In genomic region chr13:44732442-44732974, GRCm38 (mm10) we compare ENCODE assay signal across 8 mouse cellular contexts. TPM values are rescaled to one million over a fixed set of nuclear protein-coding genes. Genes with fewer than 3 reads are reported as not detected.
DNase-seq lines count a peak whose midpoint lies in the region; ATAC-seq and TF ChIP-seq lines count a peak whose summit lies in the region.

No protein-coding gene starts in this region.

- H3K27ac ChIP-seq in left cerebral cortex, adult 2 months = peak overlapping the region; percentile 99
- H3K27ac ChIP-seq in hindbrain, embryonic 12.5 days = no peak overlapping the region
- 0 out of 2 replicates have a peak overlapping the region, but pooled peaks have one; percentile 15 for H3K27ac ChIP-seq in midbrain, embryonic 15.5 days

- no peak for TF ChIP-seq CTCF in left cerebral cortex, adult 2 months (IDR thresholded peaks at IDR 0.05)

- intact Hi-C loops in left cerebral cortex, adult 2 months (cut with DNase I) = loop anchor here (2.0 to 10.0 kb wide), 6 partner anchors 54 to 870 kb away; no protein-coding TSS in a partner anchor
- intact Hi-C loops in left cerebral cortex, postnatal 36 days (cut with DNase I) = loop anchor here (5.0 to 10.0 kb wide), 5 partner anchors 65 to 870 kb away; no protein-coding TSS in a partner anchor

- DNase-seq in left cerebral cortex, adult 2 months (ENCODE audit: extremely low spot score in 1 of 2, low spot score in 2 of 2) = no peak
- no peak for DNase-seq in left cerebral cortex, postnatal 36 days (ENCODE audit: low spot score in 2 of 2)
- DNase-seq in adipocyte (ENCODE audit: low spot score) = peak; percentile 52
- no peak for DNase-seq in right cerebral cortex, postnatal 10 days (ENCODE audit: low spot score in 2 of 2)
- no peak for DNase-seq in frontal cortex, postnatal 36 days (ENCODE audit: low spot score in 2 of 2)
- DNase-seq in cerebellum, adult 9-10 months = no peak

- ATAC-seq in hindbrain, embryonic 12.5 days (ENCODE audit: low FRiP score) = no peak
- no peak for ATAC-seq in midbrain, embryonic 15.5 days (replicated peaks)

- H3K9ac ChIP-seq in hindbrain, embryonic 12.5 days = peak overlapping the region; percentile 77
- peak overlapping the region; percentile 70 for H3K9ac ChIP-seq in midbrain, embryonic 15.5 days

- no peaks in the 10 kb centered on the region for H3K36me3 ChIP-seq in hindbrain, embryonic 12.5 days
- H3K36me3 ChIP-seq in midbrain, embryonic 15.5 days (replicated peaks) = no peaks in the 10 kb centered on the region

- WGBS in hindbrain, embryonic 12.5 days = under 1% methylated on average over 7 of the region's 7 CpGs
- 0% methylated on average over 7 of the region's 7 CpGs for WGBS in midbrain, embryonic 15.5 days

- H3K4me2 ChIP-seq in hindbrain, embryonic 12.5 days (replicated peaks) = peak overlapping the region; percentile 93
- peak overlapping the region; percentile 89 for H3K4me2 ChIP-seq in midbrain, embryonic 15.5 days

- peak overlapping the region; percentile 87 for H3K4me3 ChIP-seq in left cerebral cortex, adult 2 months
- H3K4me3 ChIP-seq in hindbrain, embryonic 12.5 days = peak overlapping the region; percentile 74
- peak overlapping the region; percentile 80 for H3K4me3 ChIP-seq in midbrain, embryonic 15.5 days

- no peaks in the 10 kb centered on the region for H3K27me3 ChIP-seq in hindbrain, embryonic 12.5 days
- H3K27me3 ChIP-seq in midbrain, embryonic 15.5 days (replicated peaks) = no peaks in the 10 kb centered on the region

- peaks cover 23% of the 10 kb centered on the region for H3K4me1 ChIP-seq in hindbrain, embryonic 12.5 days
- peaks cover 28% of the 10 kb centered on the region for H3K4me1 ChIP-seq in midbrain, embryonic 15.5 days

- no peaks in the 10 kb centered on the region for H3K9me3 ChIP-seq in hindbrain, embryonic 12.5 days (replicated peaks)
- H3K9me3 ChIP-seq in midbrain, embryonic 15.5 days = no peaks in the 10 kb centered on the region

RNA-seq across cellular contexts. Expression of gene Jarid2, which starts 3.2 kb away (rescaled TPM):
- 10 to 100 TPM; 34.8 to 34.9 TPM for total RNA-seq in left cerebral cortex, adult 2 months (2021)
- 10 to 100 TPM; 32.3 to 40.7 TPM for total RNA-seq in left cerebral cortex, postnatal 36 days (2021)
- 84.6 and 92.4 TPM in 2 replicates for polyA plus RNA-seq in hindbrain, embryonic 12.5 days (2016; fragmentation: Nextera tagmentation; extraction: Ambion mirVana)
- 40.7 and 44.7 TPM in 2 replicates for polyA plus RNA-seq in midbrain, embryonic 15.5 days (2015; fragmentation: Nextera tagmentation; extraction: Ambion mirVana)
